Mouse (Mus musculus) spleen, adult 12 weeks (tissue): ENCODE measurements around the gene Hoxd1.

Source experiments
- DNase-seq: peaks from one replicate; pipeline ENCODE4 v3.0.0; 2022; ENCODE audit warnings: low spot score

Gene Hoxd1

GRCm38 (mm10) chr2:74762522-74763244 lies at the start of gene Hoxd1:
Gene Hoxd1 (plus strand): TSS chr2:74762980.
- no peak for DNase-seq

- no peak for DNase-seq
Observed at GRCm38 (mm10) chr2:74713239-74714150, 49.3 kb upstream of the Hoxd1 start.

GRCm38 (mm10) chr2:74714156-74714789 lies 48.5 kb upstream of the Hoxd1 start:
- no peak for DNase-seq

GRCm38 (mm10) chr2:74714881-74715280 lies 47.9 kb upstream of the Hoxd1 start:
- DNase-seq, result no peak

GRCm38 (mm10) chr2:74715504-74716241 lies 47.1 kb upstream of the Hoxd1 start:
- DNase-seq, result no peak

GRCm38 (mm10) chr2:74720384-74720783 lies 42.4 kb upstream of the Hoxd1 start:
- no peak for DNase-seq

GRCm38 (mm10) chr2:74720955-74721491 lies 41.8 kb upstream of the Hoxd1 start:
- DNase-seq, result no peak

GRCm38 (mm10) chr2:74721882-74722281 lies 40.9 kb upstream of the Hoxd1 start:
- no peak for DNase-seq

- DNase-seq, result no peak
Observed at GRCm38 (mm10) chr2:74722949-74723348, 39.8 kb upstream of the Hoxd1 start.

- no peak for DNase-seq
Observed at GRCm38 (mm10) chr2:74724244-74725015, 38.4 kb upstream of the Hoxd1 start.

- DNase-seq, result no peak
Observed at GRCm38 (mm10) chr2:74725171-74725570, 37.6 kb upstream of the Hoxd1 start.

- no peak for DNase-seq
Observed at GRCm38 (mm10) chr2:74726551-74726950, 36.2 kb upstream of the Hoxd1 start, which contains the start of gene Gm28230. Gene Gm28230 (plus strand): TSS chr2:74726728.

GRCm38 (mm10) chr2:74726973-74727639 lies 35.7 kb upstream of the Hoxd1 start:
- DNase-seq, result no peak

GRCm38 (mm10) chr2:74727640-74728302 lies 35.0 kb upstream of the Hoxd1 start:
- DNase-seq, result no peak

- no peak for DNase-seq
Observed at GRCm38 (mm10) chr2:74728303-74728680, 34.5 kb upstream of the Hoxd1 start.

GRCm38 (mm10) chr2:74730331-74730730 lies 32.4 kb upstream of the Hoxd1 start:
- no peak for DNase-seq

- no peak for DNase-seq
Observed at GRCm38 (mm10) chr2:74731055-74731454, 31.7 kb upstream of the Hoxd1 start.

GRCm38 (mm10) chr2:74731799-74732512 lies 30.8 kb upstream of the Hoxd1 start:
- DNase-seq, result no peak
